Mouse (Mus musculus) adrenal gland, postnatal 4 days (tissue): ENCODE measurements around the gene Elovl3. TPM values are rescaled to one million over a fixed set of nuclear protein-coding genes. Genes with fewer than 3 reads are reported as not detected.

Experiments
- total RNA-seq, 2 experiments: library from RNA; stranded (reverse); gene quantifications; 2 replicates each; pipeline ENCODE4 v1.2.3; 2021

Gene Elovl3
- total RNA-seq, 2 experiments from 2014 or later = 0.31 to 0.93 TPM

Other genes with a start within 250 kb of the Elovl3 start
- 10 to 100 TPM; 21.6 to 21.9 TPM for gene Armh3, start 133.4 kb upstream of the Elovl3 start, total RNA-seq
- gene Hps6, start 128.4 kb upstream of the Elovl3 start, total RNA-seq = 10 to 100 TPM; 16.5 to 17.1 TPM
- gene Pprc1, start 87.0 kb upstream of the Elovl3 start, total RNA-seq = 10 to 100 TPM; 30.5 to 40.2 TPM
- 100 to 1,000 TPM; 161 TPM for gene Ldb1, start 86.7 kb upstream of the Elovl3 start, total RNA-seq
- 10 to 100 TPM; 44.7 to 46.2 TPM for gene Nolc1, start 56.0 kb upstream of the Elovl3 start, total RNA-seq
- 1 to 10 TPM in 1 of 2 experiments, under 1 TPM in 1; 0.56 to 2.0 TPM for gene Pitx3, start 16.4 kb downstream of the Elovl3 start, total RNA-seq
- gene Gbf1, start 20.6 kb downstream of the Elovl3 start, total RNA-seq = 10 to 100 TPM; 64.2 to 77.1 TPM
- gene Nfkb2, start 172.4 kb downstream of the Elovl3 start, total RNA-seq = 10 to 100 TPM; 22.0 to 24.3 TPM
- 10 to 100 TPM; 19.0 to 22.6 TPM for gene Psd, start 195.3 kb downstream of the Elovl3 start, total RNA-seq
- 10 to 100 TPM in 1 of 2 experiments, 1 to 10 TPM in 1; 9.6 to 10.4 TPM for gene Fbxl15, start 196.3 kb downstream of the Elovl3 start, total RNA-seq
- gene Cuedc2, start 206.8 kb downstream of the Elovl3 start, total RNA-seq = 100 to 1,000 TPM; 106 to 112 TPM
- gene Mfsd13a, start 209.2 kb downstream of the Elovl3 start, total RNA-seq = 1 to 10 TPM; 4.8 to 5.7 TPM
- 1 to 10 TPM in 1 of 2 experiments, under 1 TPM in 1; 0.73 to 1.6 TPM for gene 2310034G01Rik, start 218.4 kb downstream of the Elovl3 start, total RNA-seq